Mouse (Mus musculus): ENCODE results near the gene Shisa4.

DNA sequence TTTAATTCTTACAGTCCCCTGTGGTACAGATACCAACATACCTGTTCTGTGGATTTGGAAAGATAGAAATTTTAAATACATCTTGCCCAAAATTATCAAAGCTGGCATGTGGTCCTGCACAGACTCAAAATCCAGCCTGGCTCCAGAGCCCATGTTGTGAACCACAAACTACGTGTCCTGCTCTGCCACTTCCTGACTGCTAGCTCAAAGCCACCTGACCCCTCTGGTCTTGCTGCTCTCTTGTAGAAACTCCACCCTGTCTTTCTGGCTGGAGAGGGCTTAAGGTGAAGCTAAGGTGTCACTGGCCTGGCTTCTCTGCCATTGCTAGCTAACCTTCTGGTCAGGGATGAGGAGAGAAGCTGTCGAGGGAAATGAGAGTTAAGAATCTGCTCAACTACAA lies 4.0 kb upstream of the Shisa4 start:
- TF ChIP-seq CTCF (IDR thresholded peaks at IDR 0.05; ENCODE audit: low read depth) (no peak), EP300 (IDR thresholded peaks at IDR 0.05; ENCODE audit: low read depth) (no peak)
